Mouse (Mus musculus) frontal cortex, postnatal 36 days (tissue): ENCODE data around the gene Gpr107.
"Not testable (repeated sequence)": the region's sequence is repeated elsewhere in the genome, so short reads cannot be mapped to it uniquely, and the experiment has no call there.

Experiments used
- DNase-seq, 2 experiments: peaks; one replicate each; pipeline ENCODE4 v3.0.0; 2022; ENCODE audit warnings: low spot score in 2 of 2

Gpr107 gene

GRCm38 (mm10) chr2:31160147-31160920 lies 8.2 kb downstream of the Gpr107 start:
- DNase-seq = no peak

- DNase-seq = no peak
These were observed 9.5 kb downstream of the Gpr107 start for GRCm38 (mm10) chr2:31161620-31162019.

- DNase-seq = no peak
These were observed 11.4 kb downstream of the Gpr107 start for GRCm38 (mm10) chr2:31163361-31164118.

- DNase-seq = peak; percentile 33 to 50
These were observed 12.8 kb downstream of the Gpr107 start for GRCm38 (mm10) chr2:31164841-31165455.

- DNase-seq = no peak
These were observed 13.4 kb downstream of the Gpr107 start for GRCm38 (mm10) chr2:31165529-31165928.

GRCm38 (mm10) chr2:31167571-31167970 lies 15.5 kb downstream of the Gpr107 start:
- DNase-seq = not testable (repeated sequence)

GRCm38 (mm10) chr2:31169001-31169400 lies 16.9 kb downstream of the Gpr107 start:
- DNase-seq = no peak

- DNase-seq = no peak
These were observed 18.0 kb downstream of the Gpr107 start for GRCm38 (mm10) chr2:31170164-31170563.

- DNase-seq = no peak
These were observed 19.9 kb downstream of the Gpr107 start for GRCm38 (mm10) chr2:31172001-31172400.

GRCm38 (mm10) chr2:31172536-31172935 lies 20.4 kb downstream of the Gpr107 start:
- DNase-seq = no peak

- no peak for DNase-seq
These were observed 21.2 kb downstream of the Gpr107 start for GRCm38 (mm10) chr2:31173290-31173689.

GRCm38 (mm10) chr2:31178593-31178992 lies 26.5 kb downstream of the Gpr107 start:
- DNase-seq = not testable (repeated sequence)

GRCm38 (mm10) chr2:31179471-31179870 lies 27.4 kb downstream of the Gpr107 start:
- no peak for DNase-seq

- no peak for DNase-seq
These were observed 28.0 kb downstream of the Gpr107 start for GRCm38 (mm10) chr2:31180081-31180551.

- no peak for DNase-seq
These were observed 30.7 kb downstream of the Gpr107 start for GRCm38 (mm10) chr2:31182786-31183330.

- no peak for DNase-seq
These were observed 31.7 kb downstream of the Gpr107 start for GRCm38 (mm10) chr2:31183830-31184229.

- DNase-seq = no peak
These were observed 36.6 kb downstream of the Gpr107 start for GRCm38 (mm10) chr2:31188691-31189090.

- no peak for DNase-seq
These were observed 37.5 kb downstream of the Gpr107 start for GRCm38 (mm10) chr2:31189654-31190053.

- no peak for DNase-seq
These were observed 39.6 kb downstream of the Gpr107 start for GRCm38 (mm10) chr2:31191765-31192164.

- peak; percentile 14 to 47 for DNase-seq
These were observed 42.4 kb downstream of the Gpr107 start for GRCm38 (mm10) chr2:31194356-31195021.

GRCm38 (mm10) chr2:31198621-31199020 lies 46.5 kb downstream of the Gpr107 start:
- peak; percentile 26 to 67 for DNase-seq

- no peak for DNase-seq
These were observed 47.9 kb downstream of the Gpr107 start for GRCm38 (mm10) chr2:31200051-31200450.
